Mouse (Mus musculus) C2C12 (cell line): ENCODE data around the gene Mms19. TPM values are rescaled to one million over a fixed set of nuclear protein-coding genes. Genes with fewer than 3 reads are reported as not detected.
A peak's percentile ranks its signal among the peaks of the same experiment; 100 is the strongest.

ENCODE experiments used
- H3K27me3 ChIP-seq: one replicate; pipeline ENCODE4 v1.6.1; 2011; ENCODE audit not compliant: control insufficient read depth, insufficient read depth, insufficient read length
- H3K36me3 ChIP-seq: one replicate; pipeline ENCODE4 v1.6.1; 2011; ENCODE audit not compliant: control insufficient read depth, insufficient read depth
- H3K4me3 ChIP-seq: one replicate; pipeline ENCODE4 v1.5.1; 2011; ENCODE audit warnings: mild to moderate bottlenecking, control low read depth; ENCODE audit not compliant: poor library complexity, insufficient read depth, severe bottlenecking
- H3K79me2 ChIP-seq: one replicate; pipeline ENCODE4 v1.6.1; 2011; ENCODE audit not compliant: control insufficient read depth, insufficient read depth
- H3K79me3 ChIP-seq: one replicate; pipeline ENCODE4 v1.6.1; 2011; ENCODE audit warnings: low read depth, control low read depth
- H3ac ChIP-seq: one replicate; pipeline ENCODE3; 2011; ENCODE audit warnings: low read depth; ENCODE audit not compliant: control insufficient read depth, insufficient read length
- CEBPB ChIP-seq: IDR thresholded peaks from one replicate; pipeline ENCODE4 v1.6.1; 2011; ENCODE audit warnings: low read depth, mild to moderate bottlenecking, control low read depth, moderate library complexity
- CTCF ChIP-seq: IDR thresholded peaks from one replicate; pipeline ENCODE4 v1.5.1; 2011; ENCODE audit not compliant: control insufficient read depth, insufficient read depth, insufficient read length
- FOSL1 ChIP-seq: IDR thresholded peaks from one replicate; pipeline ENCODE4 v1.8.0; 2011; ENCODE audit warnings: mild to moderate bottlenecking, low read length; ENCODE audit not compliant: poor library complexity, insufficient read depth, severe bottlenecking
- MAX ChIP-seq: IDR thresholded peaks from one replicate; pipeline ENCODE4 v1.6.1; 2011; ENCODE audit warnings: mild to moderate bottlenecking, control low read depth
- MYOD1 ChIP-seq: IDR thresholded peaks from one replicate; pipeline ENCODE4 v1.6.1; 2011; ENCODE audit warnings: low read depth; ENCODE audit not compliant: control insufficient read depth, insufficient read length
- MYOG ChIP-seq: IDR thresholded peaks from one replicate; pipeline ENCODE4 v1.6.1; 2011; ENCODE audit not compliant: control insufficient read depth, insufficient read length; ENCODE audit errors: extremely low read depth
- USF1 ChIP-seq: IDR thresholded peaks from one replicate; pipeline ENCODE4 v1.6.1; 2011; ENCODE audit warnings: low read depth, mild to moderate bottlenecking, control low read depth, moderate library complexity
- long read RNA-seq, 2 experiments: library from polyadenylated mRNA; unstranded; transcript quantifications; one replicate each; pipeline ENCODE4 v2.0.0; 2019 to 2020
- polyA plus RNA-seq: library from polyadenylated mRNA; unstranded; fragments of >200 nt; fragmentation: generic; extraction: Trizol; gene quantifications from one replicate; pipeline ENCODE4 v1.2.1, GENCODE M21; 2012; ENCODE audit warnings: missing spikeins

Gene Mms19
- polyA plus RNA-seq: 21.9 TPM
- long read RNA-seq, experiment 1, full-length matches to known transcripts: 7 of 14 reads
- long read RNA-seq, experiment 1, partial matches to known transcripts: 3 of 14 reads
- long read RNA-seq, experiment 1, other reads (novel, unspliced or antisense): 4 of 14 reads
- long read RNA-seq, experiment 2, full-length matches to known transcripts: 65 of 150 reads
- long read RNA-seq, experiment 2, partial matches to known transcripts: 3 of 150 reads
- long read RNA-seq, experiment 2, other reads (novel, unspliced or antisense): 82 of 150 reads

- Histone ChIP-seq H3K79me2 (peaks cover 95% of the 10 kb centered on the region), H3K79me3 (peaks cover 76% of the 10 kb centered on the region), H3K36me3 (peaks cover 9% of the 10 kb centered on the region), H3K27me3 (no peaks in the 10 kb centered on the region), H3K4me3 (peak within 1 kb of the TSS; percentile 82), H3ac (peak within 1 kb of the TSS; percentile 91)
- no peak for TF ChIP-seq MYOD1
- TF ChIP-seq CEBPB: no peak
- peak; percentile 93 for TF ChIP-seq USF1
- TF ChIP-seq MAX: peak; percentile 40
Observed at GRCm38 (mm10) chr19:41980819-41981594, at the start of gene Mms19. Gene Mms19 (minus strand): TSS chr19:41981157.

GRCm38 (mm10) chr19:42026158-42026557 is 45.2 kb upstream of the Mms19 start:
- Histone ChIP-seq H3K4me3 (no peak overlapping the region), H3K79me3 (peaks cover 45% of the 10 kb centered on the region), H3K36me3 (no peaks in the 10 kb centered on the region), H3ac (no peak overlapping the region), H3K79me2 (peaks cover 95% of the 10 kb centered on the region), H3K27me3 (no peaks in the 10 kb centered on the region)
- TF ChIP-seq CEBPB: no peak
- TF ChIP-seq CTCF: peak; percentile 90

- no peak for TF ChIP-seq CTCF
- TF ChIP-seq MYOD1: no peak
- no peak for TF ChIP-seq MAX
- TF ChIP-seq USF1: no peak
- no peak for TF ChIP-seq MYOG
- TF ChIP-seq CEBPB: no peak
- TF ChIP-seq FOSL1: no peak
- Histone ChIP-seq H3K4me3 (no peak overlapping the region), H3ac (no peak overlapping the region), H3K27me3 (no peaks in the 10 kb centered on the region), H3K79me2 (peaks cover 91% of the 10 kb centered on the region), H3K36me3 (no peaks in the 10 kb centered on the region), H3K79me3 (peaks cover 51% of the 10 kb centered on the region)
Observed at GRCm38 (mm10) chr19:42022542-42022848, 41.5 kb upstream of the Mms19 start.

GRCm38 (mm10) chr19:42021681-42022541 is 41.0 kb upstream of the Mms19 start:
- H3K4me3 ChIP-seq: no peak overlapping the region
- peak overlapping the region; percentile 24 for H3ac ChIP-seq
- TF ChIP-seq MYOG (no peak), USF1 (no peak)
- peaks cover 85% of the 10 kb centered on the region for H3K79me2 ChIP-seq
- H3K36me3 ChIP-seq: no peaks in the 10 kb centered on the region
- peaks cover 48% of the 10 kb centered on the region for H3K79me3 ChIP-seq
- no peaks in the 10 kb centered on the region for H3K27me3 ChIP-seq

- TF ChIP-seq MAX (peak; percentile 37), USF1 (peak; percentile 56), FOSL1 (no peak), MYOG (no peak)
- peak overlapping the region; percentile 4 for H3ac ChIP-seq
- no peaks in the 10 kb centered on the region for H3K36me3 ChIP-seq
Observed at GRCm38 (mm10) chr19:42019011-42019522, 38.1 kb upstream of the Mms19 start.

More at GRCm38 (mm10) chr19:42019011-42019522, 38.1 kb upstream of the Mms19 start:
- Histone ChIP-seq H3K79me2 (peaks cover 86% of the 10 kb centered on the region), H3K4me3 (no peak overlapping the region), H3K27me3 (no peaks in the 10 kb centered on the region), H3K79me3 (peaks cover 52% of the 10 kb centered on the region)
